Mouse (Mus musculus) forebrain, embryonic 12.5 days (tissue): Measurements from ENCODE around the gene Mctp1. TPM values are rescaled to one million over a fixed set of nuclear protein-coding genes. Genes with fewer than 3 reads are reported as not detected.
"Not testable (repeated sequence)": the region's sequence is repeated elsewhere in the genome, so short reads cannot be mapped to it uniquely, and the experiment has no call there.

Source experiments
- ATAC-seq: fragments of 200-750 bp; cut with Nextera tagmentation; 2 replicates; pipeline ENCODE4 v1.8.0; 2017; ENCODE audit warnings: moderate TSS enrichment; ENCODE audit not compliant: low FRiP score
- H3K27ac ChIP-seq: fragments of 300-500 bp; sonication (generic); 2 replicates; pipeline ENCODE4 v1.5.1; 2016; ENCODE audit warnings: mild to moderate bottlenecking
- H3K27me3 ChIP-seq: fragments of 300-500 bp; sonication (generic); 2 replicates; pipeline ENCODE4 v1.6.1; 2016; ENCODE audit warnings: mild to moderate bottlenecking
- H3K36me3 ChIP-seq: fragments of 300-500 bp; sonication (generic); replicated peaks from 2 replicates; pipeline ENCODE4 v1.6.1; 2016; ENCODE audit warnings: mild to moderate bottlenecking
- H3K4me1 ChIP-seq: fragments of 300-500 bp; sonication (generic); 2 replicates; pipeline ENCODE4 v1.6.1; 2016
- H3K4me2 ChIP-seq: fragments of 300-500 bp; sonication (generic); 2 replicates; pipeline ENCODE4 v1.6.1; 2016; ENCODE audit warnings: mild to moderate bottlenecking, moderate library complexity
- H3K4me3 ChIP-seq: fragments of 300-500 bp; sonication (generic); replicated peaks from 2 replicates; pipeline ENCODE4 v1.5.1; 2016; ENCODE audit warnings: mild to moderate bottlenecking
- H3K9ac ChIP-seq: fragments of 300-500 bp; sonication (generic); 2 replicates; pipeline ENCODE4 v1.6.1; 2016; ENCODE audit warnings: mild to moderate bottlenecking
- H3K9me3 ChIP-seq: fragments of 300-500 bp; sonication (generic); 2 replicates; pipeline ENCODE4 v1.6.1; 2016
- WGBS: fragments of 180-500 bp; shearing (Covaris S2); methylation state at CpG from one replicate; pipeline ENCODE4 v1.1.7; 2016; 5-methylcytosine and 5-hydroxymethylcytosine counted together
- polyA plus RNA-seq: library from polyadenylated mRNA; unstranded; fragments of >200 nt; fragmentation: Nextera tagmentation; extraction: Ambion mirVana; gene quantifications from 2 replicates; pipeline ENCODE4 v1.2.1, GENCODE M21; 2016

Mctp1 gene
- 5.4 and 5.6 TPM in 2 replicates for polyA plus RNA-seq

DNA sequence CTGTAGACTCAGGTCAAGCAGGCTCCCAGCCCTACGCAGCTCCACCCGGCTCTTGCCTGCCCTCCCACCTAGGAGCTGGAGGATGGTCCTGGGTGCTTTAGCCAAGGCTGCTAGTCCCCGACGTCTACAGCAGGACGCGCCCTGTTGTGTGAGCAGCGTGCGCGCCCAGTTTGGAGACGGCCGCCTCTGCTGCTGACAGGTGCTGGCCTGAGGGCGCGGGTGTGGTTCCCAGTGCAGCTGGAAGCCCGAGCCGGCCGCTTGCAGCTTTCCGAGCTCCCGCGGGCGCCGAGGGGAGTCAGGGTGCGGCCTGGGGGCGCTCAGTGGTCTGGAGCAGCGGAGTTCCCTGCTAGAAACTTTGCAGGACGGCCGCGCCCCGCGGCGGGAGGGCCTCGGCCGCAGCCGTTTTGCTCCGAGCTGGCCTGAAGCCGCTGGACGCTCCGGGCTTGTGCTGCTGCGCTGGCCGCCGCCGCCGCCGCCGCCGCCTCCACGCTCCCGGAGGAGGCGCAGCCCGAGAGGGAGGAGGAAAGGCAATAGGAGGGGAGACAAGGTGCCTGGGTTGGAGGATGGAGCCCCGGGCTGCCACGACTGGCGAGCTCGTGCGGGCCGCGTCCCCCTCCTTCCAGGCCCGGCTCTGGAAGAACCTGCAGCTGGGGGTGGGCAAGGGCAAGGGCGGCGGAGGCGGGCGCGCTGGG, at the start of gene Mctp1:
Gene Mctp1 (plus strand): TSS at position 564 of the 692 bp plus-strand sequence.
- H3K4me2 ChIP-seq: peak within 1 kb of the TSS; percentile 99
- H3K4me1 ChIP-seq: peaks cover 9% of the 10 kb centered on the region
- peak within 1 kb of the TSS; percentile 67 for H3K9ac ChIP-seq
- H3K27ac ChIP-seq: no peak within 1 kb of the TSS
- H3K36me3 ChIP-seq: no peaks in the 10 kb centered on the region
- H3K27me3 ChIP-seq: peaks cover 23% of the 10 kb centered on the region
- under 1% methylated on average over 56 of the region's 62 CpGs for WGBS
- H3K9me3 ChIP-seq: no peaks in the 10 kb centered on the region
- peak within 1 kb of the TSS; percentile 61 for H3K4me3 ChIP-seq
- peak; percentile 92 for ATAC-seq

GRCm38 (mm10) chr13:76345941-76346340, 38.4 kb upstream of the Mctp1 start:
- not testable (repeated sequence) for H3K4me2 ChIP-seq, H3K9me3 ChIP-seq, H3K27ac ChIP-seq, H3K4me1 ChIP-seq, ATAC-seq, H3K27me3 ChIP-seq, H3K4me3 ChIP-seq, H3K36me3 ChIP-seq, H3K9ac ChIP-seq
- WGBS: 80% methylated on average over 19 of the region's 21 CpGs

GRCm38 (mm10) chr13:76358720-76359119, 25.6 kb upstream of the Mctp1 start:
- no peak overlapping the region for H3K9ac ChIP-seq
- no peaks in the 10 kb centered on the region for H3K36me3 ChIP-seq
- H3K4me1 ChIP-seq: no peaks in the 10 kb centered on the region
- no peak overlapping the region for H3K4me2 ChIP-seq
- no peak for ATAC-seq
- H3K4me3 ChIP-seq: no peak overlapping the region
- H3K27ac ChIP-seq: no peak overlapping the region
- H3K27me3 ChIP-seq: no peaks in the 10 kb centered on the region
- H3K9me3 ChIP-seq: no peaks in the 10 kb centered on the region

GRCm38 (mm10) chr13:76384664-76385435, 515 bp downstream of the Mctp1 start:
- Histone ChIP-seq H3K4me1 (peaks cover 9% of the 10 kb centered on the region), H3K36me3 (no peaks in the 10 kb centered on the region), H3K4me2 (peak overlapping the region; percentile 99), H3K27ac (no peak overlapping the region), H3K27me3 (peaks cover 23% of the 10 kb centered on the region), H3K4me3 (peak overlapping the region; percentile 61), H3K9ac (peak overlapping the region; percentile 67), H3K9me3 (no peaks in the 10 kb centered on the region)
- whole genome bisulfite sequencing: under 1% methylated on average over 54 of the region's 58 CpGs
- ATAC-seq: peak; percentile 93

DNA sequence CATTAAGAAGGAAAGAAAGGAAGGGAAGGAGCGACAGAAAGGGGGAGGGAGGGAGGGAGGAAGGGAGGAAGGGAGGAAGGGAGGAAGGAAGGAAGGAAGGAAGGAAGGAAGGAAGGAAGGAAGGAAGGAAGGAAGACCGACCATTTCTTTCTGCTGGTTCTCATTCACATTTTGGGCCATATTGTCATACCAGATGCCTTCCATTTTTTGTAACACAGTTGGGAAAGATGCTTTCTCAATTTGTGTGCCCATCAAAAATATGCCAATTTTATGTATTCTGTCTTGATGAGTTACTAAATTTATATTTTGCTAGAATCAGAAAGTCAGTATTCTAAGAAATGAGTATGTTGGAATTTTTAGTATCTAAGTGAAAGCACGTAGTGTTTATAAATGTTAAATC, 4.3 kb downstream of the Mctp1 start:
- ATAC-seq: no peak
- 83% methylated on average over 3 of the region's 3 CpGs for WGBS
- Histone ChIP-seq H3K27ac (no peak overlapping the region), H3K4me3 (no peak overlapping the region), H3K4me1 (peaks cover 9% of the 10 kb centered on the region), H3K27me3 (peaks cover 13% of the 10 kb centered on the region), H3K4me2 (no peak overlapping the region), H3K36me3 (no peaks in the 10 kb centered on the region), H3K9ac (no peak overlapping the region), H3K9me3 (no peaks in the 10 kb centered on the region)

GRCm38 (mm10) chr13:76391920-76392319, 7.6 kb downstream of the Mctp1 start:
- H3K9me3 ChIP-seq: no peaks in the 10 kb centered on the region
- H3K4me1 ChIP-seq: no peaks in the 10 kb centered on the region
- no peaks in the 10 kb centered on the region for H3K36me3 ChIP-seq
- H3K27ac ChIP-seq: no peak overlapping the region
- ATAC-seq: no peak
- no peak overlapping the region for H3K4me2 ChIP-seq
- WGBS: 68% methylated on average over 2 of the region's 2 CpGs
- no peak overlapping the region for H3K4me3 ChIP-seq
- H3K9ac ChIP-seq: no peak overlapping the region
- H3K27me3 ChIP-seq: no peaks in the 10 kb centered on the region

GRCm38 (mm10) chr13:76393106-76393505, 8.8 kb downstream of the Mctp1 start:
- Histone ChIP-seq H3K4me1 (no peaks in the 10 kb centered on the region), H3K36me3 (no peaks in the 10 kb centered on the region), H3K27me3 (no peaks in the 10 kb centered on the region), H3K27ac (no peak overlapping the region), H3K4me3 (no peak overlapping the region), H3K9me3 (no peaks in the 10 kb centered on the region), H3K9ac (no peak overlapping the region), H3K4me2 (no peak overlapping the region)
- WGBS: 86% methylated on average over 3 of the region's 3 CpGs
- no peak for ATAC-seq

DNA sequence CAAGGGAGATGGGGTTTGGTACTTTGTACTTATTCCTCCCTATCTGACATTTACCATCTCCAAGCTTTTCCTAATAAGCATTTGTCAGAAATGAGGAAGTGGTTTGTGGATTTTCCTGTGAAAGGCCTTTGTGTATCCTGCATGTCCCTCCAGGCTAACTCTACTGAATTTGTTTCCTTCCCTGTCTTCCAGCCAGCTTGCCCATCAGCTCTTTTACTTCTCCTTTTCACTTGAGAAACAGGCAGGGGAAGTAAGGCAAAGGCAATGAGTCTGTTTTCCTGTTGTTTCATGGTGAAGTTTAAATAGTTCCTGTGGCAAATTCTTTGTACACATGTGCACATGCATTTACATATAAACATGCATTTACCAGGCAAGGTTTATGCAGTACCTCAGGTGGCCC, 11.6 kb downstream of the Mctp1 start:
- Histone ChIP-seq H3K4me2 (no peak overlapping the region), H3K9me3 (no peaks in the 10 kb centered on the region), H3K4me3 (no peak overlapping the region), H3K4me1 (no peaks in the 10 kb centered on the region), H3K36me3 (no peaks in the 10 kb centered on the region), H3K27ac (no peak overlapping the region), H3K9ac (no peak overlapping the region), H3K27me3 (no peaks in the 10 kb centered on the region)
- ATAC-seq: no peak

DNA sequence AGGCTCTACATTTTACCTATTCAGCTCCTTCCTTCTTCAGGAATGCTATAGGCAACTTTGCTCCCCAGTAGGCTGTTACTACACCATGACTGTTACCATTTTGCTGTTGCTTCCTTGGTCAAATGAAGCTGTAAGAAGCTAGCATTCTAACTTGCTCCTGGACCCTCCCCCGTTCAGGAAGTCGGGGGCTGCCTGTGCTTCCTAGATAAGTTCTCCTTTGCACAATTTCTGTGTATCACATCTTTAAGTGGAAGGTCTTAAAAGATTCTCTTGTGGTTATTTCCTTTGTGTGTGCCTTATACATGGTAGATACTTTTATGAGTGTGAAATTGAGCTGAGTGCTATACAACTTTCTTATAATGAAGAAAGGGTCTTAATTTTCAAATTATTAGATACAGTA, 25.0 kb downstream of the Mctp1 start:
- Histone ChIP-seq H3K9me3 (no peaks in the 10 kb centered on the region), H3K9ac (no peak overlapping the region), H3K27me3 (no peaks in the 10 kb centered on the region), H3K4me3 (no peak overlapping the region), H3K4me2 (no peak overlapping the region), H3K27ac (no peak overlapping the region), H3K4me1 (no peaks in the 10 kb centered on the region), H3K36me3 (no peaks in the 10 kb centered on the region)
- 84% methylated on average over 2 of the region's 2 CpGs for WGBS
- ATAC-seq: no peak

DNA sequence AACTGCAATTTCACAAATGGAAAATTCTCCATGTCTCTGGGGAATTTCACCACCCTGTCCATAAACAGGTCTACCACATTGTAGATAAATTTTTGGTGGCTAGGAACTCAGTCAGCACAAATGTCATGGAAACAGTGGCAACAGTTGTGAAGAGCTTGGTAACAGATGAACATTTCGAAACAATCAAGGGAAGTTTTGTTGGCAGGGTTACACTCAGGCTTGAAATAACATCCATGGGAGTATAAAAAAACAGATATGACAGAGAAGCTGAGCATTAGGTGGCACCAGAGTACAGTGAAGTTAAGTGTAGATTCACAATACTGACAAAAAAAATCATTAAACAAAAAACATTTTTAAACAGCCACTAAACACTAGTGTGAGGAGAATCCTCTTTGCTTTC, 26.3 kb downstream of the Mctp1 start:
- ATAC-seq: no peak
- Histone ChIP-seq H3K9ac (no peak overlapping the region), H3K4me2 (no peak overlapping the region), H3K9me3 (no peaks in the 10 kb centered on the region), H3K4me1 (no peaks in the 10 kb centered on the region), H3K36me3 (no peaks in the 10 kb centered on the region), H3K4me3 (no peak overlapping the region), H3K27me3 (no peaks in the 10 kb centered on the region), H3K27ac (no peak overlapping the region)
- 77% methylated on average over 1 of the region's 1 CpGs for WGBS

GRCm38 (mm10) chr13:76415346-76415745, 31.0 kb downstream of the Mctp1 start:
- Histone ChIP-seq H3K9me3 (no peaks in the 10 kb centered on the region), H3K27me3 (no peaks in the 10 kb centered on the region), H3K4me1 (no peaks in the 10 kb centered on the region), H3K27ac (no peak overlapping the region), H3K36me3 (no peaks in the 10 kb centered on the region), H3K9ac (no peak overlapping the region), H3K4me3 (no peak overlapping the region), H3K4me2 (no peak overlapping the region)
- no peak for ATAC-seq

DNA sequence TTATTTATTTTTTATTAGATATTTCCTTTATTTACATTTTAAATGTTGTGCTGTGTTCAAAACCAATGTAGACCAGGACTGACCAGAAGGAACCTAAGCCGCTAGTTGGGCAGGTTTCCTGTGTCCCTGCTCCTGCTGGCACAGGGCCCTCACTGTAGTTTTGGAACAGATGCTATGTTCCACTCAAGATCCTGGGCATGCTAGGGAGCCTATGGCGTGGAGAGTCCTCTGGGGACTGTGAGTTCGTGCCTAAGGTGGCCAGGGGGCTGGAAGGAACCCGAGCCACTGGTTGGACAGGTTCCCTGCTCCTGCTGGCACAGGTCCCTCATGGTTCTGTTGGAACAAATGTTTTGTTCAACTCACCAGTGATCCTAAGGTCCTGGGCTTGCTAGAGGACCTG, 35.8 kb downstream of the Mctp1 start:
- 88% methylated on average over 4 of the region's 4 CpGs for WGBS
- no peak overlapping the region for H3K9ac ChIP-seq
- ATAC-seq: no peak

GRCm38 (mm10) chr13:76421075-76421474, 36.7 kb downstream of the Mctp1 start:
- H3K4me3 ChIP-seq: no peak overlapping the region
- 97% methylated on average over 1 of the region's 1 CpGs for WGBS

More for the DNA sequence above, 35.8 kb downstream of the Mctp1 start:
- no peaks in the 10 kb centered on the region for H3K9me3 ChIP-seq
- no peak overlapping the region for H3K27ac ChIP-seq
- H3K36me3 ChIP-seq: no peaks in the 10 kb centered on the region
- H3K4me3 ChIP-seq: no peak overlapping the region
- no peak overlapping the region for H3K4me2 ChIP-seq
- no peaks in the 10 kb centered on the region for H3K4me1 ChIP-seq
- no peaks in the 10 kb centered on the region for H3K27me3 ChIP-seq

More at GRCm38 (mm10) chr13:76421075-76421474, 36.7 kb downstream of the Mctp1 start:
- Histone ChIP-seq H3K4me1 (no peaks in the 10 kb centered on the region), H3K9me3 (no peaks in the 10 kb centered on the region), H3K4me2 (no peak overlapping the region), H3K36me3 (no peaks in the 10 kb centered on the region), H3K9ac (no peak overlapping the region), H3K27ac (no peak overlapping the region), H3K27me3 (no peaks in the 10 kb centered on the region)
- no peak for ATAC-seq
